Mouse (Mus musculus) hindlimb bud, embryonic 11.5 days (tissue): Measurements from ENCODE around the gene Klrc3.
"Not testable (repeated sequence)": the region's sequence is repeated elsewhere in the genome, so short reads cannot be mapped to it uniquely, and the experiment has no call there.

Experiments
- DNase-seq: peaks from one replicate; pipeline ENCODE4 v3.0.0-alpha.2; 2012; ENCODE audit warnings: low read depth, low spot score; ENCODE audit errors: extremely low spot score

The Klrc3 gene

GRCm38 (mm10) chr6:129643237-129643636 lies at the start of gene Klrc3:
Gene Klrc3 (minus strand): TSS chr6:129643337.
- DNase-seq: not testable (repeated sequence)

- not testable (repeated sequence) for DNase-seq
Observed at GRCm38 (mm10) chr6:129691436-129691835, 48.3 kb upstream of the Klrc3 start.

- DNase-seq: no peak
Observed at GRCm38 (mm10) chr6:129680379-129680778, 37.2 kb upstream of the Klrc3 start.

- DNase-seq: no peak
Observed at GRCm38 (mm10) chr6:129678873-129679272, 35.7 kb upstream of the Klrc3 start, which contains the start of gene Klrc1. Gene Klrc1 (minus strand): TSS chr6:129678973.

- DNase-seq: not testable (repeated sequence)
Observed at GRCm38 (mm10) chr6:129661301-129661700, 18.2 kb upstream of the Klrc3 start.

- DNase-seq: not testable (repeated sequence)
Observed at GRCm38 (mm10) chr6:129660589-129660988, 17.5 kb upstream of the Klrc3 start, which contains the start of gene Klrc2. Gene Klrc2 (minus strand): TSS chr6:129660689.

GRCm38 (mm10) chr6:129644054-129644453 lies 917 bp upstream of the Klrc3 start:
- DNase-seq: not testable (repeated sequence)

- DNase-seq: not testable (repeated sequence)
Observed at GRCm38 (mm10) chr6:129631046-129631445, 12.1 kb downstream of the Klrc3 start.

- no peak for DNase-seq
Observed at GRCm38 (mm10) chr6:129623735-129624134, 19.4 kb downstream of the Klrc3 start, which contains the start of gene Klrk1. Gene Klrk1 (minus strand): TSS chr6:129623864.

GRCm38 (mm10) chr6:129608372-129608771 lies 34.8 kb downstream of the Klrc3 start:
- no peak for DNase-seq

GRCm38 (mm10) chr6:129591508-129591907 lies 51.6 kb downstream of the Klrc3 start, which contains the start of gene Klrd1:
Gene Klrd1 (plus strand): TSS chr6:129591782.
- no peak for DNase-seq
